Mouse (Mus musculus): ENCODE data around the gene Cd80. TPM values are rescaled to one million over a fixed set of nuclear protein-coding genes. Genes with fewer than 3 reads are reported as not detected.

Gene Cd80
- polyA plus RNA-seq, 1 experiment from 2014 or later: 0.93 TPM

- no peak overlapping the region for H3K27ac ChIP-seq (replicated peaks; ENCODE audit: low read depth, low read length)
- peak overlapping the region; percentile 26 for H3K4me3 ChIP-seq (replicated peaks; ENCODE audit: low read depth, low read length)
- H3K9ac ChIP-seq (replicated peaks; ENCODE audit: low read length): no peak overlapping the region
- no peak for ATAC-seq (ENCODE audit: low FRiP score, low TSS enrichment)
- H3K4me1 ChIP-seq (ENCODE audit: control insufficient read depth, insufficient read depth, low read length): no peaks in the 10 kb centered on the region
- DNase-seq: peak; percentile 56
- H3K9me3 ChIP-seq (ENCODE audit: control insufficient read depth, low read length): no peaks in the 10 kb centered on the region
- H3K4me2 ChIP-seq (ENCODE audit: low read length): peak overlapping the region; percentile 51
- H3K36me3 ChIP-seq (ENCODE audit: control insufficient read depth, insufficient read depth, low read length): no peaks in the 10 kb centered on the region
- WGBS: 22% methylated on average over 32 of the region's 32 CpGs
- peaks cover 14% of the 10 kb centered on the region; the same call in 1 of the 2 replicates for H3K27me3 ChIP-seq (ENCODE audit: control insufficient read depth, insufficient read depth, low read length)
Observed at GRCm38 (mm10) chr16:38482780-38483562, 27.6 kb downstream of the Cd80 start.

- peaks cover 14% of the 10 kb centered on the region; the same call in 1 of the 2 replicates for H3K27me3 ChIP-seq (ENCODE audit: control insufficient read depth, insufficient read depth, low read length)
- no peaks in the 10 kb centered on the region for H3K36me3 ChIP-seq (ENCODE audit: control insufficient read depth, insufficient read depth, low read length)
- ATAC-seq (ENCODE audit: low FRiP score, low TSS enrichment) (no peak; the same call in 1 of the 2 replicates), DNase-seq (peak; percentile 9)
- H3K27ac ChIP-seq (replicated peaks; ENCODE audit: low read depth, low read length): no peak overlapping the region
- 37% methylated on average over 42 of the region's 42 CpGs for WGBS
- peak overlapping the region; percentile 26 for H3K4me3 ChIP-seq (replicated peaks; ENCODE audit: low read depth, low read length)
- H3K9me3 ChIP-seq (ENCODE audit: control insufficient read depth, low read length): no peaks in the 10 kb centered on the region
- H3K9ac ChIP-seq (replicated peaks; ENCODE audit: low read length): no peak overlapping the region
- H3K4me2 ChIP-seq (ENCODE audit: low read length): peak overlapping the region; percentile 51
- no peaks in the 10 kb centered on the region for H3K4me1 ChIP-seq (ENCODE audit: control insufficient read depth, insufficient read depth, low read length)
Observed at GRCm38 (mm10) chr16:38483582-38484309, 28.4 kb downstream of the Cd80 start.

- Histone ChIP-seq H3K9ac (replicated peaks; ENCODE audit: low read length) (no peak overlapping the region), H3K27ac (replicated peaks; ENCODE audit: low read depth, low read length) (no peak overlapping the region), H3K4me3 (replicated peaks; ENCODE audit: low read depth, low read length) (no peak overlapping the region), H3K9me3 (ENCODE audit: control insufficient read depth, low read length) (no peaks in the 10 kb centered on the region), H3K4me1 (ENCODE audit: control insufficient read depth, insufficient read depth, low read length) (no peaks in the 10 kb centered on the region), H3K4me2 (ENCODE audit: low read length) (no peak overlapping the region), H3K36me3 (ENCODE audit: control insufficient read depth, insufficient read depth, low read length) (peaks cover 12% of the 10 kb centered on the region), H3K27me3 (ENCODE audit: control insufficient read depth, insufficient read depth, low read length) (no peaks in the 10 kb centered on the region)
- WGBS: 82% methylated on average over 3 of the region's 3 CpGs
- DNase-seq (no peak), ATAC-seq (ENCODE audit: low FRiP score, low TSS enrichment) (no peak)
Observed at GRCm38 (mm10) chr16:38492551-38492950, 37.2 kb downstream of the Cd80 start.

- 90% methylated on average over 10 of the region's 10 CpGs for WGBS
- DNase-seq: peak; percentile 21
Observed at GRCm38 (mm10) chr16:38493890-38494289, 38.5 kb downstream of the Cd80 start.

GRCm38 (mm10) chr16:38496604-38497140 lies 41.3 kb downstream of the Cd80 start:
- Histone ChIP-seq H3K9me3 (ENCODE audit: control insufficient read depth, low read length) (no peaks in the 10 kb centered on the region), H3K4me1 (ENCODE audit: control insufficient read depth, insufficient read depth, low read length) (no peaks in the 10 kb centered on the region), H3K4me3 (replicated peaks; ENCODE audit: low read depth, low read length) (no peak overlapping the region), H3K4me2 (ENCODE audit: low read length) (no peak overlapping the region), H3K27me3 (ENCODE audit: control insufficient read depth, insufficient read depth, low read length) (no peaks in the 10 kb centered on the region), H3K36me3 (ENCODE audit: control insufficient read depth, insufficient read depth, low read length) (peaks cover 36% of the 10 kb centered on the region), H3K9ac (replicated peaks; ENCODE audit: low read length) (no peak overlapping the region), H3K27ac (replicated peaks; ENCODE audit: low read depth, low read length) (no peak overlapping the region)
- WGBS: 86% methylated on average over 7 of the region's 7 CpGs
- no peak for ATAC-seq (ENCODE audit: low FRiP score, low TSS enrichment)
- DNase-seq: no peak

More at GRCm38 (mm10) chr16:38493890-38494289, 38.5 kb downstream of the Cd80 start:
- no peak for ATAC-seq (ENCODE audit: low FRiP score, low TSS enrichment)
- no peak overlapping the region for H3K9ac ChIP-seq (replicated peaks; ENCODE audit: low read length)
- H3K4me3 ChIP-seq (replicated peaks; ENCODE audit: low read depth, low read length): no peak overlapping the region
- H3K27me3 ChIP-seq (ENCODE audit: control insufficient read depth, insufficient read depth, low read length): no peaks in the 10 kb centered on the region
- no peak overlapping the region for H3K27ac ChIP-seq (replicated peaks; ENCODE audit: low read depth, low read length)
- peaks cover 24% of the 10 kb centered on the region for H3K36me3 ChIP-seq (ENCODE audit: control insufficient read depth, insufficient read depth, low read length)
- H3K4me2 ChIP-seq (ENCODE audit: low read length): no peak overlapping the region
- no peaks in the 10 kb centered on the region for H3K9me3 ChIP-seq (ENCODE audit: control insufficient read depth, low read length)
- no peaks in the 10 kb centered on the region for H3K4me1 ChIP-seq (ENCODE audit: control insufficient read depth, insufficient read depth, low read length)

- Histone ChIP-seq H3K36me3 (ENCODE audit: control insufficient read depth, insufficient read depth, low read length) (peaks cover 62% of the 10 kb centered on the region), H3K9me3 (ENCODE audit: control insufficient read depth, low read length) (no peaks in the 10 kb centered on the region), H3K4me1 (ENCODE audit: control insufficient read depth, insufficient read depth, low read length) (no peaks in the 10 kb centered on the region), H3K27me3 (ENCODE audit: control insufficient read depth, insufficient read depth, low read length) (no peaks in the 10 kb centered on the region), H3K4me3 (replicated peaks; ENCODE audit: low read depth, low read length) (no peak overlapping the region), H3K9ac (replicated peaks; ENCODE audit: low read length) (no peak overlapping the region), H3K27ac (replicated peaks; ENCODE audit: low read depth, low read length) (no peak overlapping the region), H3K4me2 (ENCODE audit: low read length) (no peak overlapping the region)
- DNase-seq: no peak
- ATAC-seq (ENCODE audit: low FRiP score, low TSS enrichment): no peak
- WGBS: 93% methylated on average over 10 of the region's 10 CpGs
Observed at GRCm38 (mm10) chr16:38502469-38502868, 47.1 kb downstream of the Cd80 start.

GRCm38 (mm10) chr16:38503528-38503927 lies 48.2 kb downstream of the Cd80 start:
- no peak for ATAC-seq (ENCODE audit: low FRiP score, low TSS enrichment)
- Histone ChIP-seq H3K27ac (replicated peaks; ENCODE audit: low read depth, low read length) (no peak overlapping the region), H3K4me2 (ENCODE audit: low read length) (no peak overlapping the region), H3K9ac (replicated peaks; ENCODE audit: low read length) (no peak overlapping the region; the same call in 1 of the 2 replicates), H3K9me3 (ENCODE audit: control insufficient read depth, low read length) (no peaks in the 10 kb centered on the region), H3K27me3 (ENCODE audit: control insufficient read depth, insufficient read depth, low read length) (no peaks in the 10 kb centered on the region), H3K4me1 (ENCODE audit: control insufficient read depth, insufficient read depth, low read length) (no peaks in the 10 kb centered on the region), H3K4me3 (replicated peaks; ENCODE audit: low read depth, low read length) (no peak overlapping the region), H3K36me3 (ENCODE audit: control insufficient read depth, insufficient read depth, low read length) (peaks cover 61% of the 10 kb centered on the region)
- 95% methylated on average over 4 of the region's 4 CpGs for WGBS
- no peak for DNase-seq

GRCm38 (mm10) chr16:38506041-38506634 lies 50.8 kb downstream of the Cd80 start:
- Histone ChIP-seq H3K4me3 (replicated peaks; ENCODE audit: low read depth, low read length) (no peak overlapping the region), H3K27me3 (ENCODE audit: control insufficient read depth, insufficient read depth, low read length) (no peaks in the 10 kb centered on the region), H3K9ac (replicated peaks; ENCODE audit: low read length) (no peak overlapping the region), H3K27ac (replicated peaks; ENCODE audit: low read depth, low read length) (no peak overlapping the region), H3K36me3 (ENCODE audit: control insufficient read depth, insufficient read depth, low read length) (peaks cover 64% of the 10 kb centered on the region), H3K9me3 (ENCODE audit: control insufficient read depth, low read length) (no peaks in the 10 kb centered on the region), H3K4me1 (ENCODE audit: control insufficient read depth, insufficient read depth, low read length) (no peaks in the 10 kb centered on the region), H3K4me2 (ENCODE audit: low read length) (no peak overlapping the region)
- peak; percentile 60; the same call in 1 of the 2 replicates for ATAC-seq (ENCODE audit: low FRiP score, low TSS enrichment)
- peak; percentile 90 for DNase-seq
- WGBS: 82% methylated on average over 4 of the region's 4 CpGs

Data from midbrain, embryonic 14.5 days (tissue).